Mouse (Mus musculus) heart, postnatal 10 days (tissue): Measurements from ENCODE around the gene Pgls. TPM values are rescaled to one million over a fixed set of nuclear protein-coding genes. Genes with fewer than 3 reads are reported as not detected.
A peak's percentile ranks its signal among the peaks of the same experiment; 100 is the strongest.

Source experiments
- DNase-seq, 2 experiments: peaks; one replicate each; pipeline ENCODE4 v3.0.0; 2021
- intact Hi-C: fragments of 180-260 bp; cut with DNase I; formaldehyde crosslinking; loops from one replicate; pipeline ENCODE4 v1.15.1; 2025
- total RNA-seq, 2 experiments: library from RNA; stranded (reverse); gene quantifications; 2 replicates each; pipeline ENCODE4 v1.2.3; 2021

The Pgls gene
- total RNA-seq, 2 experiments from 2014 or later: 78.8 to 87.3 TPM

- intact Hi-C loops: no loop called here
Observed at GRCm38 (mm10) chr8:71568941-71569340, 23.0 kb upstream of the Pgls start.

DNA sequence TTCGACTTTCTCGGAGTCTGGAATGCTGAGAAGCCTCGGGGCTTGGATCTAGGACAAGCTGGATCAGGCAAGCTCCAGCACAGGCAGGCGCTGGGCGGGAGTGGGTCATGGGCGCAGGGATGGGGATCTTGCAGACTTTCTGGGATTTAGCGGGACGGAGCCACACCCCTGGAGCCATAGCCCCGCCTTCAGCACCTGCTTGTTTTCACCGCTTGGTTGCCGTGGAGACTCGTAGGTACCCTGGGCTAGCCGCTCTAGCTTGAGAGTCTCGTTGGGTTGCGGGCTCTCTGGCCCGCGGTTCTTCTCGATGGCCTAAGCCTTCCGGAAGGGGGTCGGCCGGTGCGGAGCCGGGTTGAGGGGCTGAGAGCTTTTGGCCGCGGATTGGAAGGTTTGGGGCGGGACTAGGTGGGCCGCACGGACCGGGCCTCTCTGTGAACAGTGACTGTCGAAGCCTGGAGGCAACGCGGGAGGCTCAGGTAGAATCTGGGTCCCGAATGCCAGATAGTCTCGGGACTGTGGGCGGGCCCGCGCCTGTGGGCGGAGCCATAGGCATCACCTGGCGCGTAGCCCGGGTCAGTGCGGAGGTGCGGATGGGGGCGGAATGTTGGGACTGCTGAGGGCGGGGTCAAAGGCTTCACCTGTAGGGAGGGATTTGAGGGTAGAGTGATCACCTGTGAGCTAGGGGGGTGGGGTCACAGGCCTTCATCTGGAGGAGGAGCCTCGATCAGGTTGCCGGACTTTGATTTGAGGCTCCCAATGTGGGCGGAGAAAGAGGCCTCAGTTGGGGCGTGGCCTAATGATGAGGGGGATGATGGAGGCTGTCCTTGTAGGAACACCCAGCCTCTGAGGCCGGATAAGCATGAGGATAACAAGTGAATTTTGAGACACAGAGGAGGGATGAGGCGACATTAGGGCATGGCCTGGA is 22.3 kb upstream of the Pgls start:
- DNase-seq: peak; percentile 85 to 86
- intact Hi-C loops: no loop called here

More at GRCm38 (mm10) chr8:71568941-71569340, 23.0 kb upstream of the Pgls start:
- DNase-seq: no peak

GRCm38 (mm10) chr8:71570291-71570954 is 21.6 kb upstream of the Pgls start:
- DNase-seq: peak; percentile 85 to 88
- intact Hi-C loops: no loop called here

DNA sequence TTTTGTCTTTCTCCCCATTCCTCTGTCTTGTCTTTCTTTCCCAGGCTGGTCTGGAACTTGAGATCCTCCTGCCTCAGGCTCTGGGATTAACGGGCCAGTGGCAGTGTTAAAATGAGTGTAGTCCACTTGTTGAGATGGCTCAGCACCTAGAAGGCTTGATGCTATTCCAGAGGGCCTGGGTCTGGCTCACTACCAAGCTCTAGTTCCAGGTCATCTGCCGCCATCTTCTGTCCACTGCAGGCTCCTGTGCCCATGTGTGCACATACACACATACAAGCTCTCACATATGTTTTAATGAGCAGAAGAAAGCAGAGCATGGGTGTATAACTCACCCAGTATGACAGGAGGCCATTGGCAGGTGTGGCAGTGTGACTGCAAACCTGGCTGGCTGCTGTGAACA is 19.9 kb upstream of the Pgls start:
- intact Hi-C loops: no loop called here
- no peak for DNase-seq

GRCm38 (mm10) chr8:71572847-71573633 is 18.9 kb upstream of the Pgls start:
- peak; percentile 83 to 85 for DNase-seq
- intact Hi-C loops: no loop called here

DNA sequence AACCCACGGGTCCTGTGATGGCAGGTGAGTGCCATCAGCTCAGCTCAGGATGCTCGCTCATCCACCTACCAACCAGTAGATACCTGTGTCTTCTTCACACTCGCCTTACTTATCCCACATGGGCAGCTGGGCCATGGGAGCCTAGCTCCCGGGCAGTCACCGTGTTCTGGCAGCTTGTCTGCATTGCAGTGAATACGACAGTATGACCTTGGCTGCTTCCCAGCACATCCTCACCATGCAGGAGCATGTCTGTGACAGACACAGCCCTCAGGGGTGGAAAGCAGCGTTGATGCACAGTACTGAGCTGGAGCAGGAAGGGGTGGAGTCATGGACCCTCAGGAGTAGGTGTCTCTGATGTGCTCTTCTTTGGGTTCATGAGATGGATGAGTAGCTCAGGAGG is 17.6 kb upstream of the Pgls start:
- intact Hi-C loops: no loop called here
- peak in 1 of 2 experiments; percentile 49 for DNase-seq

- intact Hi-C loops: no loop called here
- DNase-seq: no peak
Observed at GRCm38 (mm10) chr8:71575020-71575419, 17.0 kb upstream of the Pgls start.

GRCm38 (mm10) chr8:71577856-71578387 is 14.1 kb upstream of the Pgls start:
- intact Hi-C loops: no loop called here
- no peak for DNase-seq

DNA sequence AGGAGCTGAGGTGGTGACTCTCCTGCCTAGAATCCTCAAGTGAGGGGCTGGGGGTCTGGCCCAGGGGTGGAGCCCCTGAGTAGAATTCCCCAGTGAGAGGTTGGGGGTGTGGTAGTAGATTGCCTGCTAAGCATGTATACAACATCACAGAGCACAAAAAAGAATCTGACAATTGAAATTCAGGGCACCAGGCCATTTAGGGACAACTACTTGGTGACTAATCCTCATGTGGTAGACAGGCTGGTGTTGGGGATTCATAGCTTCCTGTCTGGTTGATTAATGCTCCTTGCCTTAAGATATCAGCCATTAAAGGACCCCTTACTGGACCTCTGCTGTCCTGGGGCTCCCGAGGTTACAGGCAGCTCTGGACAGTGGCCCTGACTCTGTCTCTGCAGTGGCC is 13.0 kb upstream of the Pgls start:
- DNase-seq: no peak
- intact Hi-C loops: no loop called here

DNA sequence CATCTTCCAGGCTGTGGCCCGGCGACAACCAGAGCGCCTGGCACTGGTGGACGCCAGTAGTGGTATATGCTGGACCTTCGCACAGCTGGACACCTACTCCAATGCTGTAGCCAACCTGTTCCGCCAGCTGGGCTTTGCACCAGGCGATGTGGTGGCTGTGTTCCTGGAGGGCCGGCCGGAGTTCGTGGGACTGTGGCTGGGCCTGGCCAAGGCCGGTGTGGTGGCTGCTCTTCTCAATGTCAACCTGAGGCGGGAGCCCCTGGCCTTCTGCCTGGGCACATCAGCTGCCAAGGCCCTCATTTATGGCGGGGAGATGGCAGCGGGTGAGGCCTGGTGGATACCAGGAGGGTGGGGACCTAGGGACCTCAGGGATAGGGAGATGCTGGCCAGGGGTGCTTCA is 12.5 kb upstream of the Pgls start:
- intact Hi-C loops: no loop called here
- peak; percentile 80 for DNase-seq

GRCm38 (mm10) chr8:71580201-71580600 is 11.8 kb upstream of the Pgls start:
- no peak for DNase-seq
- intact Hi-C loops: no loop called here

DNA sequence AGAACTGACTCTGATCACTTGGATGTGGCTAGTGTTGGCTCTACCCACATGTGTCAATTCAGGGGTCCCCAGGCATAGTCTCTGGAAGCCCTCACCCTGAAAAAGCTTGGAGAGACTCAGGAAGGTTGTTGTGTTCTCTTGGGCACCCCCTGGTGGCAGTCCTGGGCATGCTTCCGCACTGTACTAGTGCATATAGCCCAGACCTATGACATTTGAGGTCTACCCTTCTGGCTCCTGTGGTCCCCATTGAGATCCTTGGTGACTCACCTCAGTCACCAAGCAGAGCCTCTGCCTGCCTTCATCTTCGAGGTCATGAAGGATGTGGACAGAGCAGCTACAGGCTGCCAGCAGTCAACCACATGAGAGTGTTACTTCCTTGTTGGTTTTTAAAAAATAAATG is 5.1 kb upstream of the Pgls start:
- intact Hi-C loops: no loop called here
- DNase-seq: peak in 1 of 2 experiments; percentile 73

DNA sequence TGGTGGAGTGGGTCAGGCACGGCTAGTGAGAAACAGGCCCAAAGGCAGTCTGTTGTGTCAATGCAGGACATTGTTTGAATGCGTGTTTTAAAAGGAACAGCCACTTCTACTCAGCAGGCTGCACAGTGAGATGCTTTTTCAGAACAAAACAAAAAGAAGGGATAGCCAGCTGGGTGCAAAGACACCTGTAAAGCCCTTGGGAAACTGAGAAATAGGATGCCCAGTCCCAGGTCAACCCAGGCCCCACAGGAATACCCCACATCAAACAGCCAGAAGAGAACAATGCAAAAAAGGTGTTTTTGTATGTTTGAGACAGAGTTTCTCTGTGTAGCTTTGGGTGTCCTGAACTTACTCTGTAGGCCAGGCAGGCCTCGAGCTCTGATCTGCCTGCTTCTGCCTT is 3.2 kb upstream of the Pgls start:
- no peak for DNase-seq
- intact Hi-C loops: no loop called here

- DNase-seq: peak in 1 of 2 experiments; percentile 18
- intact Hi-C loops: no loop called here
Observed at GRCm38 (mm10) chr8:71591017-71591416, 959 bp upstream of the Pgls start.

GRCm38 (mm10) chr8:71592374-71593170 is 596 bp downstream of the Pgls start:
- intact Hi-C loops: no loop called here
- DNase-seq: peak in 1 of 2 experiments; percentile 85

GRCm38 (mm10) chr8:71593556-71594323 is 1.8 kb downstream of the Pgls start:
- intact Hi-C loops: no loop called here

GRCm38 (mm10) chr8:71594324-71594722 is 2.3 kb downstream of the Pgls start:
- intact Hi-C loops: no loop called here
- DNase-seq: no peak

More at GRCm38 (mm10) chr8:71593556-71594323, 1.8 kb downstream of the Pgls start:
- no peak for DNase-seq

GRCm38 (mm10) chr8:71595862-71596261 is 3.9 kb downstream of the Pgls start:
- DNase-seq: peak; percentile 90 to 94
- intact Hi-C loops: loop anchor here (1.0 to 2.0 kb wide), 3 partner anchors 35 to 155 kb away; no protein-coding TSS in a partner anchor

DNA sequence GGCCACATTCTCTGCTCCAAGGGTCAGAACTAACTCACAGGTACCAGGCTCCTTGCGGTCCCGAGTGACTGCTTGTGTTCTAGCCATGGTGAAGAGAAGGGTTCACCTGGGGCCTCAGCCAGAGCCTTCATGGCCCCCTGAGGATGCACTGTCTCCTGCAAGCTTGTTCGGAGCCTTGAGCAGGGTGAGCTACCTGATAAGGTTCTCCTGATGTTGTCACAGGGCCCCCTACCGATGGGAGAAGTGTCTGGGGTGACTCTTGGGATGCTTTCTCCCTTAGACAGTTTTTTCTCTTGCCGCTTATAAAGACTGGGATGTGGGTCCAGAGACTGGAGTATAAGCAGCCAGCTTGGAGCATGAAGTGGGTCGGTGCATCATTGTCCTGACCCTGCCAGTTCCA is 4.4 kb downstream of the Pgls start:
- intact Hi-C loops: loop anchor here (1.0 to 2.0 kb wide), 3 partner anchors 35 to 156 kb away; no protein-coding TSS in a partner anchor
- DNase-seq: no peak
